Mouse (Mus musculus) embryonic fibroblast, embryonic 13.5 days (primary cell): ENCODE measurements at regions not wholly inside any gene's neighbourhood (a gene's known extent, or its start where the extent isn't known, plus 50 kb on each side); places are given as distances from the start of the nearest gene placed in this dataset.

Source experiments
- CTCF ChIP-seq: IDR thresholded peaks from 2 replicates; pipeline ENCODE4 v1.5.1; 2011; ENCODE audit warnings: mild to moderate bottlenecking, control low read depth, low read length, moderate library complexity, borderline replicate concordance; ENCODE audit not compliant: insufficient read depth
- POLR2A ChIP-seq: IDR thresholded peaks from 2 replicates; pipeline ENCODE4 v1.6.1; 2011; ENCODE audit warnings: low read depth, mild to moderate bottlenecking, control low read depth, low read length, moderate library complexity

DNA sequence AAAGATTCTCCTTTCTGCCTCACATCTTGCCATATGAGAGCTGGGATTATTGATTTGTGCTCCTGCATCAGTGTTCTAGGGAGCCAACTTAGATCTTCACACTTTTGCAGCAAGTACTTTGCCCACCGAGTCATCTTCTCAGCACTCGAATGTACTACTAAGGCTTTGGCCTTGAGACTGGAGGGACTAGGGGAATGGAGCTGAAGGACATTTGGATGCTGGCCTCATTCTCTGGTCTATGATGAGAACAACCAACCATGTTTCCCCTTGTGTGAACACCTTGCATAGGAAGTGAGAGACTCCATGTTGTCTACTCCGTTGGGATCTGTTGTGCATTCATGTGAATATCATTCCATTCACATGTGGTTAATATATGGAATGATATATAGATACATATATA is 386.5 kb downstream of the Rps24 start:
- no peak for TF ChIP-seq POLR2A
- TF ChIP-seq CTCF = no peak
